Comparison of ENCODE assay signal across 10 mouse cellular contexts in the genomic region with DNA sequence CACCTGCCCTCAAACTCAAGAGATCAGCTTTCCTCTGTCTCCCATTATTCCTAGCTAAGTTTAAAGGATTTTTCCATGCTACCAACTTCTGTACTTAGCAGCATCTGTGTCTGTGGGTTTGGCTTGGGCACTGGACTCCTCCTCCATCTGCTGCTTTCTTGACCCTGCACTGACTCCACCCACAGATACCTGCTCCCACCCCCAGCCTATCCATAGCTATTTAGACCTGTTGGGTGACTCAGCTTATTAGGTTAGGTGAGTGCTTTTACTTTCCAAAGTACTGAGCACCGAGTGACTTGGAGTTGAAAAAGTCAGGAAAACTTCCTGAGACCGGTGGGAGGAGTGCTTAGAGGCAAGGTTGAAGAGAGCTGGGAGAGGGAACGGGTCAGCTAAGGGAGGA. TPM values are rescaled to one million over a fixed set of nuclear protein-coding genes. Genes with fewer than 3 reads are reported as not detected.
A peak's percentile ranks its signal among the peaks of the same experiment; 100 is the strongest.
DNase-seq lines count a peak whose midpoint lies in the region; ATAC-seq and TF ChIP-seq lines count a peak whose summit lies in the region.
"Had no signal": no experiment of that assay in that cellular context is flagged by ENCODE, and none has a peak within 500 bp of the region (broad histone marks: within the 10 kb centered on the region; RNA-seq: fewer than 3 reads in every experiment).

No protein-coding gene starts in this region.

- no peak overlapping the region for H3K4me3 ChIP-seq in heart, embryonic 10.5 days
- no peak overlapping the region for H3K4me3 ChIP-seq in kidney, postnatal 0 days (replicated peaks; ENCODE audit: low read depth, low read length)
- no peak overlapping the region for H3K4me3 ChIP-seq in lung, postnatal 0 days (ENCODE audit: low read depth, low read length)
- no peak overlapping the region for H3K4me3 ChIP-seq in layer of hippocampus, adult 2 months

- TF ChIP-seq EP300 in lung, postnatal 0 days (IDR thresholded peaks at IDR 0.05): no peak

- peaks cover 70% of the 10 kb centered on the region for H3K36me3 ChIP-seq in heart, embryonic 10.5 days
- H3K36me3 ChIP-seq in kidney, postnatal 0 days (ENCODE audit: insufficient read depth, low read length): peaks cover 31% of the 10 kb centered on the region
- peaks cover 4% of the 10 kb centered on the region; the same call in 1 of the 2 replicates for H3K36me3 ChIP-seq in lung, postnatal 0 days (ENCODE audit: insufficient read depth, low read length)

- TF ChIP-seq CTCF in kidney, postnatal 0 days (IDR thresholded peaks at IDR 0.05; ENCODE audit: low read depth): no peak
- TF ChIP-seq CTCF in lung, postnatal 0 days (IDR thresholded peaks at IDR 0.05): no peak
- TF ChIP-seq CTCF in layer of hippocampus, adult 2 months (conservative IDR thresholded peaks at IDR 0.05): no peak

- intact Hi-C loops in heart, postnatal 36 days (cut with DNase I): no loop called here

- no peak overlapping the region for H3K9ac ChIP-seq in kidney, postnatal 0 days (ENCODE audit: low read depth, low read length)
- H3K9ac ChIP-seq in lung, postnatal 0 days (replicated peaks; ENCODE audit: low read depth): no peak overlapping the region

- ATAC-seq in kidney, postnatal 0 days (replicated peaks; ENCODE audit: low FRiP score, low read depth): peak; percentile 81; the same call in 1 of the 2 replicates
- peak; percentile 81 for ATAC-seq in lung, postnatal 0 days
- ATAC-seq: hindbrain, postnatal 0 days had no signal

- H3K27me3 ChIP-seq in heart, embryonic 10.5 days (ENCODE audit: insufficient read depth, poor library complexity, severe bottlenecking): no peaks in the 10 kb centered on the region
- no peaks in the 10 kb centered on the region for H3K27me3 ChIP-seq in kidney, postnatal 0 days (ENCODE audit: insufficient read depth, low read length)
- no peaks in the 10 kb centered on the region for H3K27me3 ChIP-seq in lung, postnatal 0 days (replicated peaks; ENCODE audit: insufficient read depth, low read length)

- no peak overlapping the region for H3K4me2 ChIP-seq in kidney, postnatal 0 days (ENCODE audit: low read length)
- H3K4me2 ChIP-seq in lung, postnatal 0 days (replicated peaks; ENCODE audit: low read depth, low read length): no peak overlapping the region

- H3K27ac ChIP-seq in heart, embryonic 10.5 days: peak overlapping the region; percentile 59; the same call in 1 of the 2 replicates
- H3K27ac ChIP-seq in kidney, postnatal 0 days: peak overlapping the region; percentile 66
- H3K27ac ChIP-seq in lung, postnatal 0 days (ENCODE audit: low read length): peak overlapping the region; percentile 74
- no peak overlapping the region for H3K27ac ChIP-seq in layer of hippocampus, adult 2 months
- H3K27ac ChIP-seq: hindbrain, postnatal 0 days had no signal

- H3K9me3 ChIP-seq in heart, embryonic 10.5 days: no peaks in the 10 kb centered on the region
- H3K9me3 ChIP-seq in kidney, postnatal 0 days (replicated peaks; ENCODE audit: low read length): no peaks in the 10 kb centered on the region
- H3K9me3 ChIP-seq in lung, postnatal 0 days (ENCODE audit: low read length): no peaks in the 10 kb centered on the region

- no peak for DNase-seq in heart, embryonic 10.5 days (ENCODE audit: low spot score)
- DNase-seq in heart, postnatal 36 days: no peak
- peak; percentile 84 for DNase-seq in R1 (ENCODE audit: low read depth, low spot score)
- DNase-seq in kidney, postnatal 0 days (ENCODE audit: low spot score): peak; percentile 41
- peak; percentile 88 for DNase-seq in lung, postnatal 0 days (ENCODE audit: low spot score)
- no peak for DNase-seq in layer of hippocampus, adult 2 months (ENCODE audit: low spot score in 2 of 2)
- DNase-seq in right cerebral cortex, postnatal 36 days (ENCODE audit: low spot score in 2 of 2): no peak
- no peak for DNase-seq in gastrocnemius, postnatal 25 days
- DNase-seq: cerebellum, postnatal 14 days had no signal

- 75% methylated on average over 3 of the region's 3 CpGs for WGBS in heart, embryonic 10.5 days
- 51% methylated on average over 3 of the region's 3 CpGs for WGBS in kidney, postnatal 0 days
- WGBS in lung, postnatal 0 days: 52% methylated on average over 3 of the region's 3 CpGs

- peaks cover 38% of the 10 kb centered on the region for H3K4me1 ChIP-seq in heart, embryonic 10.5 days
- H3K4me1 ChIP-seq in kidney, postnatal 0 days (replicated peaks; ENCODE audit: insufficient read depth, low read length): peaks cover 30% of the 10 kb centered on the region; the same call in 1 of the 2 replicates
- H3K4me1 ChIP-seq in lung, postnatal 0 days (ENCODE audit: insufficient read depth, low read depth, low read length): peaks cover 12% of the 10 kb centered on the region; the same call in 1 of the 2 replicates

RNA-seq across cellular contexts. Expression of gene Zc3h4, which starts 14.7 kb away (rescaled TPM):
- polyA plus RNA-seq in heart, embryonic 10.5 days (2016; fragmentation: Nextera tagmentation; extraction: Ambion mirVana): 12.9 and 19.4 TPM in 2 replicates
- 10 to 100 TPM; 28.9 to 37.8 TPM for total RNA-seq in heart, postnatal 36 days (2021)
- polyA plus RNA-seq in kidney, postnatal 0 days (2015; fragmentation: Nextera tagmentation; extraction: Ambion mirVana): 9.6 and 10.4 TPM in 2 replicates
- polyA plus RNA-seq in lung, postnatal 0 days (2015; fragmentation: Nextera tagmentation; extraction: Ambion mirVana): 7.9 and 8.2 TPM in 2 replicates
- 10 to 100 TPM; 62.4 to 64.4 TPM for total RNA-seq in layer of hippocampus, adult 2 months (2021)
- 10 to 100 TPM; 22.4 to 25.6 TPM for total RNA-seq in gastrocnemius, postnatal 25 days (2021)

RNA-seq across cellular contexts. Expression of gene Sae1, which starts 27.8 kb away (rescaled TPM):
- polyA plus RNA-seq in heart, embryonic 10.5 days (2016; fragmentation: Nextera tagmentation; extraction: Ambion mirVana): 302 and 359 TPM in 2 replicates
- total RNA-seq in heart, postnatal 36 days (2021): 10 to 100 TPM; 33.6 to 35.7 TPM
- polyA plus RNA-seq in kidney, postnatal 0 days (2015; fragmentation: Nextera tagmentation; extraction: Ambion mirVana): 184 and 212 TPM in 2 replicates
- polyA plus RNA-seq in lung, postnatal 0 days (2015; fragmentation: Nextera tagmentation; extraction: Ambion mirVana): 84.8 and 92.3 TPM in 2 replicates
- total RNA-seq in layer of hippocampus, adult 2 months (2021): 10 to 100 TPM; 89.8 to 90.7 TPM
- total RNA-seq in gastrocnemius, postnatal 25 days (2021): 10 to 100 TPM; 25.2 to 26.4 TPM

RNA-seq across cellular contexts. Expression of gene Tmem160, which starts 37.2 kb away (rescaled TPM):
- polyA plus RNA-seq in heart, embryonic 10.5 days (2016; fragmentation: Nextera tagmentation; extraction: Ambion mirVana): 90.2 and 91.9 TPM in 2 replicates
- total RNA-seq in heart, postnatal 36 days (2021): 10 to 100 TPM; 79.4 to 89.8 TPM
- 74.2 and 81.9 TPM in 2 replicates for polyA plus RNA-seq in kidney, postnatal 0 days (2015; fragmentation: Nextera tagmentation; extraction: Ambion mirVana)
- polyA plus RNA-seq in lung, postnatal 0 days (2015; fragmentation: Nextera tagmentation; extraction: Ambion mirVana): 81.0 and 87.9 TPM in 2 replicates
- 10 to 100 TPM; 59.4 to 72.5 TPM for total RNA-seq in layer of hippocampus, adult 2 months (2021)
- 10 to 100 TPM; 37.4 to 39.4 TPM for total RNA-seq in gastrocnemius, postnatal 25 days (2021)

Comparison
In these comparisons a context has a peak if more than half of its experiments do, and no peak if none do; other contexts are left out.
1. DNase-seq: peak in R1 (single experiment), kidney, postnatal 0 days (single experiment) and lung, postnatal 0 days (single experiment); none in heart, embryonic 10.5 days (single experiment), heart, postnatal 36 days (0 of 2), layer of hippocampus, adult 2 months (0 of 2), right cerebral cortex, postnatal 36 days (0 of 2) and gastrocnemius, postnatal 25 days (single experiment).